ENCODE assay signal across 8 mouse cellular contexts in the genomic region with DNA sequence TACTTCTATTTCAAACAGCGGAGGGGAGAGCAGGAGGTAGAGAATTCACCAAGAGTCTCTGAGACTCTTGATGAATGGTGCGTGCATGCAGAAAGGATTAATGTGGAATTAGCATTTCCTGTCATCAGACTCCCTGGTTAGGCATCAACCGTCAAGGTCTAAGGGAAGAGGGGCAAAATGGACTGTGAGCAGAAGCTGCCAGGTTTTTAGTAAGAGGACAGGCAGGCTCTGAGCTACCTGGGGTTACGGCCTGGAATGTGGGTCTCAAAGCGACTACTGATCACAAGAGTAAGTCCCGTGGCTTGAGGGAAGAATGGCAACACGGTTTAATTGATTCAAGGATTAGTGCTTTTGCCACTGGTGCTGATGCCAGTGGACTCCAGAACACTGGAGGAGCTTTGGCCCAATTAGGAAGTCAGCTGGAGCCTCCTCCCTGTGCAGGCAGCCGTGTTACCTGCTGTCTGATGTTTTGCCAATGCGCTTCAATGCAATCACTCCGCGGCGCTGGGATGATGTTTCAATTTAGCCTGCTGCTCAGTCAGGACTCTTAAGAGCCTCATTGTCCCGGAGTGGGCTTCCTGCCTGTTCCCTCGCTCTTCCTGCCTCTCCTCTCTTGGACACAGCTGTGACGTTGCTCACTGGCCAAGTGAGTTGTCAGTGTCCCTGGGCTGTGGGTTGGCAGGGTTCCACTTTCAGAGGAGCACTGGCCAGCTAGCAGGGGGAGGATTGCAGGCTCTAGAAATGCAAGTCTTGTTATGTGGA. TPM values are rescaled to one million over a fixed set of nuclear protein-coding genes. Genes with fewer than 3 reads are reported as not detected.
A peak's percentile ranks its signal among the peaks of the same experiment; 100 is the strongest.
DNase-seq lines count a peak whose midpoint lies in the region; ATAC-seq and TF ChIP-seq lines count a peak whose summit lies in the region.

No protein-coding gene starts in this region.

- H3K4me3 ChIP-seq in forebrain, embryonic 15.5 days, result no peak overlapping the region
- H3K4me3 ChIP-seq in heart, embryonic 16.5 days (ENCODE audit: low read length), result peak overlapping the region; percentile 35
- H3K4me3 ChIP-seq in liver, postnatal 0 days (ENCODE audit: low read depth, low read length), result no peak overlapping the region

- no peak overlapping the region for H3K27ac ChIP-seq in forebrain, embryonic 15.5 days (replicated peaks)
- H3K27ac ChIP-seq in heart, embryonic 16.5 days (ENCODE audit: low read length), result no peak overlapping the region; the same call in 1 of the 2 replicates
- H3K27ac ChIP-seq in liver, postnatal 0 days (ENCODE audit: low read depth), result no peak overlapping the region

- peak; percentile 73 for ATAC-seq in forebrain, embryonic 15.5 days (replicated peaks)
- peak; percentile 90 for ATAC-seq in heart, embryonic 16.5 days (replicated peaks; ENCODE audit: extremely low read depth, insufficient read depth, low FRiP score)
- ATAC-seq in liver, postnatal 0 days, result no peak

- TF ChIP-seq CTCF in liver, postnatal 0 days (IDR thresholded peaks at IDR 0.05; ENCODE audit: low read depth), result no peak

- no peaks in the 10 kb centered on the region for H3K36me3 ChIP-seq in forebrain, embryonic 15.5 days
- no peaks in the 10 kb centered on the region for H3K36me3 ChIP-seq in heart, embryonic 16.5 days (ENCODE audit: control insufficient read depth, insufficient read depth)
- no peaks in the 10 kb centered on the region for H3K36me3 ChIP-seq in liver, postnatal 0 days (replicated peaks; ENCODE audit: insufficient read depth, low read length)

- WGBS in forebrain, embryonic 15.5 days, result 3% methylated on average over 15 of the region's 15 CpGs
- 28% methylated on average over 15 of the region's 15 CpGs for WGBS in heart, embryonic 16.5 days
- WGBS in liver, postnatal 0 days (ENCODE audit: insufficient replicate concordance), result 53% methylated on average over 15 of the region's 15 CpGs

- H3K4me1 ChIP-seq in forebrain, embryonic 15.5 days, result peaks cover 24% of the 10 kb centered on the region
- H3K4me1 ChIP-seq in heart, embryonic 16.5 days (ENCODE audit: control insufficient read depth, insufficient read depth, low read length), result peaks cover 14% of the 10 kb centered on the region
- H3K4me1 ChIP-seq in liver, postnatal 0 days (ENCODE audit: insufficient read depth), result no peaks in the 10 kb centered on the region

- H3K9ac ChIP-seq in forebrain, embryonic 15.5 days (replicated peaks), result no peak overlapping the region
- H3K9ac ChIP-seq in heart, embryonic 16.5 days (ENCODE audit: low read length), result peak overlapping the region; percentile 1; the same call in 1 of the 2 replicates
- no peak overlapping the region for H3K9ac ChIP-seq in liver, postnatal 0 days (replicated peaks)

- H3K9me3 ChIP-seq in forebrain, embryonic 15.5 days, result no peaks in the 10 kb centered on the region
- peaks cover 6% of the 10 kb centered on the region; the same call in 1 of the 2 replicates for H3K9me3 ChIP-seq in heart, embryonic 16.5 days (replicated peaks; ENCODE audit: control insufficient read depth, low read length)
- no peaks in the 10 kb centered on the region; the same call in 1 of the 2 replicates for H3K9me3 ChIP-seq in liver, postnatal 0 days (ENCODE audit: low read length)

- DNase-seq in urinary bladder, postnatal 25 days (ENCODE audit: low spot score), result peak; percentile 15
- no peak for DNase-seq in urinary bladder, adult 2 months (ENCODE audit: low spot score)
- peak; percentile 87 for DNase-seq in kidney, postnatal 10 days
- DNase-seq in liver, postnatal 0 days, result peak; percentile 20
- peak; percentile 34 for DNase-seq in ovary, postnatal 14 days (ENCODE audit: low spot score)
- DNase-seq in yolk sac, embryonic 10.5 days (ENCODE audit: low spot score), result no peak

- TF ChIP-seq EP300 in liver, postnatal 0 days (IDR thresholded peaks at IDR 0.05; ENCODE audit: low read depth), result no peak

- H3K4me2 ChIP-seq in forebrain, embryonic 15.5 days (replicated peaks), result peak overlapping the region; percentile 29
- peak overlapping the region; percentile 54 for H3K4me2 ChIP-seq in heart, embryonic 16.5 days (ENCODE audit: low read depth, low read length)
- peak overlapping the region; percentile 7; the same call in 1 of the 2 replicates for H3K4me2 ChIP-seq in liver, postnatal 0 days (ENCODE audit: low read depth, low read length)

- H3K27me3 ChIP-seq in forebrain, embryonic 15.5 days, result no peaks in the 10 kb centered on the region
- no peaks in the 10 kb centered on the region for H3K27me3 ChIP-seq in heart, embryonic 16.5 days (ENCODE audit: control insufficient read depth, insufficient read depth, low read length)
- no peaks in the 10 kb centered on the region for H3K27me3 ChIP-seq in liver, postnatal 0 days (ENCODE audit: insufficient read depth, low read length)

RNA-seq across cellular contexts. Expression of a gene that starts 54.6 kb away (rescaled TPM):
- 12.5 and 20.4 TPM in 2 replicates for polyA plus RNA-seq in urinary bladder, adult 2 months (2012; rRNA removed)
- 13.1 and 14.4 TPM in 2 replicates for polyA plus RNA-seq in forebrain, embryonic 15.5 days (2015; fragmentation: Nextera tagmentation; extraction: Ambion mirVana)
- polyA plus RNA-seq in heart, embryonic 16.5 days (2015; fragmentation: Nextera tagmentation; extraction: Ambion mirVana), result 25.0 and 25.9 TPM in 2 replicates
- 1.8 and 2.4 TPM in 2 replicates for polyA plus RNA-seq in liver, postnatal 0 days (2015; fragmentation: Nextera tagmentation; extraction: Ambion mirVana)

Comparison
In these comparisons a context has a peak if more than half of its experiments do, and no peak if none do; other contexts are left out.
1. DNase-seq: peak in urinary bladder, postnatal 25 days (single experiment), kidney, postnatal 10 days (single experiment), liver, postnatal 0 days (single experiment) and ovary, postnatal 14 days (single experiment); none in urinary bladder, adult 2 months (single experiment) and yolk sac, embryonic 10.5 days (single experiment).
2. Peak in every context shown above with its lines, with median percentiles within 50 percentile points of each other: H3K4me2 ChIP-seq.